Mouse (Mus musculus): ENCODE measurements around the gene Pard3. TPM values are rescaled to one million over a fixed set of nuclear protein-coding genes. Genes with fewer than 3 reads are reported as not detected.

The Pard3 gene
- polyA plus RNA-seq, 1 experiment from 2014 or later = 33.4 TPM

DNA sequence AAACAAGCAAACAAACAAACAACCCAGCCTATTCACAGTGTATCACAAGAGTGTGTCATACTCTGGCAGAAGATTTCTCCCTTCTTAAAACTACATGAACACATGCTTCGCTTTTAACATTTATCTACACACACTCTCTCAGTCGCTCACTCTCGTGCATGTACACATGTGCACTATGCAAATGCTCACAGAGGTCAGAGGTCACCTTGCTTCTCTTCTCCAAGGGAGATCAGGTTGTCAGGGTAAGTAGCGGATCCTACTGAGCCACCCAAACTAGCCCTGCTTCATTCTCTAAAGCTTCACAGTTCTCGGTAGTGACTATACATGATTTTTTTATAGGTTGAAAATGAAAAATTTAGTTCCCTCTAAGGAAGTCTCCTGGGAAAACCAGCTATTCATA lies 199.8 kb downstream of the Pard3 start:
- no peak overlapping the region for H3K4me3 ChIP-seq
- H3K4me1 ChIP-seq = peaks cover 41% of the 10 kb centered on the region
- DNase-seq (ENCODE audit: low spot score) = no peak
- H3K36me3 ChIP-seq (replicated peaks) = no peaks in the 10 kb centered on the region
- 47% methylated on average over 5 of the region's 5 CpGs for WGBS
- H3K27ac ChIP-seq (replicated peaks) = no peak overlapping the region
- H3K27me3 ChIP-seq (replicated peaks; ENCODE audit: low read depth, poor library complexity, severe bottlenecking) = no peaks in the 10 kb centered on the region
- H3K9me3 ChIP-seq = no peaks in the 10 kb centered on the region

- Histone ChIP-seq H3K36me3 (replicated peaks) (no peaks in the 10 kb centered on the region), H3K4me3 (no peak overlapping the region), H3K27me3 (replicated peaks; ENCODE audit: low read depth, poor library complexity, severe bottlenecking) (no peaks in the 10 kb centered on the region), H3K9me3 (no peaks in the 10 kb centered on the region), H3K27ac (replicated peaks) (no peak overlapping the region), H3K4me1 (peaks cover 47% of the 10 kb centered on the region)
- DNase-seq (ENCODE audit: low spot score) = no peak
- WGBS = 82% methylated on average over 8 of the region's 8 CpGs
Measured at GRCm38 (mm10) chr8:127264691-127265470, 201.2 kb downstream of the Pard3 start.

- H3K27me3 ChIP-seq (replicated peaks; ENCODE audit: low read depth, poor library complexity, severe bottlenecking) = no peaks in the 10 kb centered on the region
- DNase-seq (ENCODE audit: low spot score) = no peak
- no peaks in the 10 kb centered on the region for H3K36me3 ChIP-seq (replicated peaks)
- no peak overlapping the region for H3K27ac ChIP-seq (replicated peaks)
- 72% methylated on average over 5 of the region's 5 CpGs for WGBS
- peaks cover 47% of the 10 kb centered on the region for H3K4me1 ChIP-seq
- no peaks in the 10 kb centered on the region for H3K9me3 ChIP-seq
- H3K4me3 ChIP-seq = no peak overlapping the region
Measured at GRCm38 (mm10) chr8:127266777-127267176, 203.1 kb downstream of the Pard3 start.

- DNase-seq (ENCODE audit: low spot score) = peak; percentile 19
- WGBS = 65% methylated on average over 12 of the region's 12 CpGs
Measured at GRCm38 (mm10) chr8:127268239-127269024, 204.7 kb downstream of the Pard3 start.

GRCm38 (mm10) chr8:127269082-127269747 lies 205.5 kb downstream of the Pard3 start:
- Histone ChIP-seq H3K36me3 (replicated peaks) (no peaks in the 10 kb centered on the region), H3K9me3 (no peaks in the 10 kb centered on the region), H3K4me3 (no peak overlapping the region), H3K4me1 (peaks cover 30% of the 10 kb centered on the region), H3K27me3 (replicated peaks; ENCODE audit: low read depth, poor library complexity, severe bottlenecking) (no peaks in the 10 kb centered on the region), H3K27ac (replicated peaks) (no peak overlapping the region)
- no peak for DNase-seq (ENCODE audit: low spot score)
- 66% methylated on average over 2 of the region's 2 CpGs for WGBS

More at GRCm38 (mm10) chr8:127268239-127269024, 204.7 kb downstream of the Pard3 start:
- Histone ChIP-seq H3K9me3 (no peaks in the 10 kb centered on the region), H3K27me3 (replicated peaks; ENCODE audit: low read depth, poor library complexity, severe bottlenecking) (no peaks in the 10 kb centered on the region), H3K4me3 (no peak overlapping the region), H3K4me1 (peaks cover 38% of the 10 kb centered on the region), H3K27ac (replicated peaks) (no peak overlapping the region), H3K36me3 (replicated peaks) (no peaks in the 10 kb centered on the region)

DNA sequence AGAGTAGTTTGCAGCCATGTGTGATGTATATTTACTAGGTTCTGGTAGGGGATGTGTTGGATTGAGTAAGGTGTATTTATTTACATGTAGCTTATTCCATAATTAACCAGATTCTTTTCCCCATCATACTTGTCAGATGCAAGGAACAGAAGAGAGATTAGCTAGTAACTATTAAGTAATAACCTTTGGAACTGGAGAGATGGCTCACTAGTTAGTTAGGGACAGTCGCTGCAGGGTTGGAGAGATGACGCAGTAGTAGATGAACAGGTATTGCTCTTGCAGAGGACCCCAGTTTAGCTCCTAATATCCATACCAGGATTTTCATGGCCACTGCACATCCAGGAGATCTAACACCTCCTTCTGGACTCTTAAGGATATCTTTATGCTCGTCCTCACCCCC lies 207.5 kb downstream of the Pard3 start:
- WGBS = 95% methylated on average over 3 of the region's 3 CpGs
- Histone ChIP-seq H3K27me3 (replicated peaks; ENCODE audit: low read depth, poor library complexity, severe bottlenecking) (no peaks in the 10 kb centered on the region), H3K4me3 (no peak overlapping the region), H3K36me3 (replicated peaks) (no peaks in the 10 kb centered on the region), H3K4me1 (peaks cover 20% of the 10 kb centered on the region), H3K9me3 (no peaks in the 10 kb centered on the region), H3K27ac (replicated peaks) (no peak overlapping the region)
- DNase-seq (ENCODE audit: low spot score) = no peak

- Histone ChIP-seq H3K4me3 (no peak overlapping the region), H3K4me1 (no peaks in the 10 kb centered on the region), H3K36me3 (replicated peaks) (peaks cover 20% of the 10 kb centered on the region), H3K27me3 (replicated peaks; ENCODE audit: low read depth, poor library complexity, severe bottlenecking) (no peaks in the 10 kb centered on the region), H3K9me3 (no peaks in the 10 kb centered on the region), H3K27ac (replicated peaks) (no peak overlapping the region)
- WGBS = 90% methylated on average over 7 of the region's 7 CpGs
- DNase-seq (ENCODE audit: low spot score) = no peak
Measured at GRCm38 (mm10) chr8:127280299-127280974, 216.7 kb downstream of the Pard3 start.

GRCm38 (mm10) chr8:127281035-127281434 lies 217.3 kb downstream of the Pard3 start:
- H3K9me3 ChIP-seq = 0 out of 2 replicates have a peak, but pooled peaks cover 2% of the 10 kb centered on the region
- H3K27ac ChIP-seq (replicated peaks) = no peak overlapping the region
- H3K27me3 ChIP-seq (replicated peaks; ENCODE audit: low read depth, poor library complexity, severe bottlenecking) = no peaks in the 10 kb centered on the region
- no peaks in the 10 kb centered on the region for H3K4me1 ChIP-seq
- peaks cover 25% of the 10 kb centered on the region for H3K36me3 ChIP-seq (replicated peaks)
- 87% methylated on average over 4 of the region's 4 CpGs for WGBS
- DNase-seq (ENCODE audit: low spot score) = no peak
- no peak overlapping the region for H3K4me3 ChIP-seq

DNA sequence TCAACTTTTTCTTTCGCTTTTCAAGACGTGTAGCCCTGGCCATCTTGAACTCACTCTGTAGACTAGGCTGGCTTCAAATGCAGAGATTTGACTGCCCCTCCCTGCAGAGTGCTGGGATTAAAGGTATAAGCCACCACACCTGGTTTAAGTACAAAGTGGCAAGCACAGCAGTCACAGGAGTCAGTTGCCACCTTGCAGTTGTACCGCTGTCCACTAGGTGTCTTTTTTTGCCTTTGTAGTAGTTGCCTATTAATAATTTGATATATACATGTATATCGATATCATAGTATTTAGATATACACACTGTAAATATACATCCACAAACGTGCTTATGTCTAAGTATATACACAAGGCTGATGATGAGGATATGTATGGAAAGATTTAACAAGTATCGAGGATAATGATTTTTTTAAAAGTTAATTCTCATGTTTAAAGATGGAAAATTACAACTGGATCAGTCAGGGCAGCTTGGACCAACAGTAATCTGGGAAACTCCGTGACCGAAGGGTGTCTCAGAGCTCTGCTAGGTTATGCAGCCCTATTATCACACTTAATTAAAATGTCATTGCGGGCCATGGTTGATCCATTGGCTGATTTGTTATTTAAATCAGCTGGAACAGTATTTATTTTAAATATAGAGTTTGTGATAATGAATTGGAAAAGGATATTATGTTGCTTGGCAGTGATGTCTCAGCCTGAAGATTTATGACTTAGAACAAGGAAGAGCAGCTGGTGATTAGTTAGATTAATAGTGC lies 220.9 kb downstream of the Pard3 start:
- H3K9me3 ChIP-seq = 0 out of 2 replicates have a peak, but pooled peaks cover 2% of the 10 kb centered on the region
- 88% methylated on average over 9 of the region's 9 CpGs for WGBS
- no peak for DNase-seq (ENCODE audit: low spot score)
- no peaks in the 10 kb centered on the region for H3K4me1 ChIP-seq
- no peaks in the 10 kb centered on the region for H3K27me3 ChIP-seq (replicated peaks; ENCODE audit: low read depth, poor library complexity, severe bottlenecking)
- H3K27ac ChIP-seq (replicated peaks) = no peak overlapping the region
- no peak overlapping the region for H3K4me3 ChIP-seq
- H3K36me3 ChIP-seq (replicated peaks) = peaks cover 8% of the 10 kb centered on the region

GRCm38 (mm10) chr8:127287816-127288215 lies 224.1 kb downstream of the Pard3 start:
- WGBS = 90% methylated on average over 10 of the region's 10 CpGs

GRCm38 (mm10) chr8:127292307-127292706 lies 228.6 kb downstream of the Pard3 start:
- no peak overlapping the region for H3K27ac ChIP-seq (replicated peaks)
- no peak overlapping the region for H3K4me3 ChIP-seq
- no peaks in the 10 kb centered on the region for H3K27me3 ChIP-seq (replicated peaks; ENCODE audit: low read depth, poor library complexity, severe bottlenecking)
- no peak for DNase-seq (ENCODE audit: low spot score)
- H3K9me3 ChIP-seq = no peaks in the 10 kb centered on the region
- no peaks in the 10 kb centered on the region for H3K36me3 ChIP-seq (replicated peaks)
- 91% methylated on average over 5 of the region's 5 CpGs for WGBS
- 0 out of 2 replicates have a peak, but pooled peaks cover 6% of the 10 kb centered on the region for H3K4me1 ChIP-seq

More at GRCm38 (mm10) chr8:127287816-127288215, 224.1 kb downstream of the Pard3 start:
- no peaks in the 10 kb centered on the region for H3K27me3 ChIP-seq (replicated peaks; ENCODE audit: low read depth, poor library complexity, severe bottlenecking)
- H3K36me3 ChIP-seq (replicated peaks) = peaks cover 8% of the 10 kb centered on the region
- H3K4me1 ChIP-seq = no peaks in the 10 kb centered on the region
- H3K27ac ChIP-seq (replicated peaks) = no peak overlapping the region
- DNase-seq (ENCODE audit: low spot score) = no peak
- no peak overlapping the region for H3K4me3 ChIP-seq
- 0 out of 2 replicates have a peak, but pooled peaks cover 2% of the 10 kb centered on the region for H3K9me3 ChIP-seq
